Mouse (Mus musculus) heart, postnatal 25 days (tissue): ENCODE measurements around the gene Pp2d1. TPM values are rescaled to one million over a fixed set of nuclear protein-coding genes. Genes with fewer than 3 reads are reported as not detected.

Source experiments
- DNase-seq: peaks from one replicate; pipeline ENCODE4 v3.0.0; 2022; ENCODE audit warnings: low spot score
- intact Hi-C: fragments of 180-260 bp; cut with DNase I; formaldehyde crosslinking; loops from one replicate; pipeline ENCODE4 v1.15.1; 2025
- total RNA-seq, 2 experiments: library from RNA; stranded (reverse); gene quantifications; 2 replicates each; pipeline ENCODE4 v1.2.3; 2021

Gene Pp2d1
- total RNA-seq, 2 experiments from 2014 or later: not detected

GRCm38 (mm10) chr17:53567346-53568101, 28.3 kb upstream of the Pp2d1 start:
- intact Hi-C loops: loop anchor here (2.0 kb wide), 3 partner anchors 19 to 121 kb away; partner anchors contain the start of genes Rab5a and Sgo1
- DNase-seq: peak; percentile 42

- intact Hi-C loops: no loop called here
Measured at GRCm38 (mm10) chr17:53566919-53567345, 27.7 kb upstream of the Pp2d1 start.

GRCm38 (mm10) chr17:53566161-53566918, 27.1 kb upstream of the Pp2d1 start, which contains the start of gene Kat2b:
TSS of gene Kat2b (plus strand) at chr17:53566861.
- peak; percentile 42 for DNase-seq
- intact Hi-C loops: no loop called here

More at GRCm38 (mm10) chr17:53566919-53567345, 27.7 kb upstream of the Pp2d1 start:
- peak; percentile 65 for DNase-seq

GRCm38 (mm10) chr17:53564837-53565236, 25.6 kb upstream of the Pp2d1 start:
- intact Hi-C loops: loop anchor here (5.0 kb wide), 2 partner anchors 32 to 53 kb away; no protein-coding TSS in a partner anchor

GRCm38 (mm10) chr17:53561458-53562029, 22.3 kb upstream of the Pp2d1 start:
- DNase-seq: no peak
- intact Hi-C loops: loop anchor here (5.0 kb wide), 2 partner anchors 36 to 49 kb away; no protein-coding TSS in a partner anchor

More at GRCm38 (mm10) chr17:53564837-53565236, 25.6 kb upstream of the Pp2d1 start:
- DNase-seq: no peak

GRCm38 (mm10) chr17:53559646-53560045, 20.4 kb upstream of the Pp2d1 start:
- DNase-seq: no peak
- intact Hi-C loops: loop anchor here (5.0 kb wide), 2 partner anchors 38 to 47 kb away; no protein-coding TSS in a partner anchor

GRCm38 (mm10) chr17:53557443-53557842, 18.2 kb upstream of the Pp2d1 start:
- DNase-seq: no peak
- intact Hi-C loops: no loop called here

GRCm38 (mm10) chr17:53554813-53555212, 15.6 kb upstream of the Pp2d1 start:
- no peak for DNase-seq
- intact Hi-C loops: no loop called here

- intact Hi-C loops: no loop called here
- no peak for DNase-seq
Measured at GRCm38 (mm10) chr17:53554088-53554487, 14.8 kb upstream of the Pp2d1 start.

GRCm38 (mm10) chr17:53551306-53552299, 12.4 kb upstream of the Pp2d1 start:
- intact Hi-C loops: no loop called here
- no peak for DNase-seq

- DNase-seq: peak; percentile 19
- intact Hi-C loops: no loop called here
Measured at GRCm38 (mm10) chr17:53543591-53544324, 4.5 kb upstream of the Pp2d1 start.

- intact Hi-C loops: no loop called here
- DNase-seq: no peak
Measured at GRCm38 (mm10) chr17:53542536-53542935, 3.3 kb upstream of the Pp2d1 start.

GRCm38 (mm10) chr17:53532425-53532824, 6.8 kb downstream of the Pp2d1 start:
- intact Hi-C loops: no loop called here
- no peak for DNase-seq

GRCm38 (mm10) chr17:53531160-53531559, 8.1 kb downstream of the Pp2d1 start:
- intact Hi-C loops: no loop called here
- DNase-seq: no peak

- intact Hi-C loops: no loop called here
Measured at GRCm38 (mm10) chr17:53528034-53528433, 11.2 kb downstream of the Pp2d1 start.

GRCm38 (mm10) chr17:53520509-53520908, 18.7 kb downstream of the Pp2d1 start:
- DNase-seq: no peak
- intact Hi-C loops: no loop called here

More at GRCm38 (mm10) chr17:53528034-53528433, 11.2 kb downstream of the Pp2d1 start:
- DNase-seq: no peak

GRCm38 (mm10) chr17:53519364-53519763, 19.9 kb downstream of the Pp2d1 start:
- intact Hi-C loops: no loop called here
- DNase-seq: no peak

- intact Hi-C loops: loop anchor here (2.0 to 5.0 kb wide), 4 partner anchors 50 to 320 kb away; no protein-coding TSS in a partner anchor
- no peak for DNase-seq
Measured at GRCm38 (mm10) chr17:53512311-53512951, 26.8 kb downstream of the Pp2d1 start.
